Mouse (Mus musculus) embryo, embryonic 11.5 days (tissue): ENCODE data around the gene Mmp2.
"Not testable (repeated sequence)": the region's sequence is repeated elsewhere in the genome, so short reads cannot be mapped to it uniquely, and the experiment has no call there.

Experiments used
- DNase-seq: peaks from one replicate; pipeline ENCODE4 v3.0.0-alpha.2; 2012; ENCODE audit warnings: low read depth, low spot score

The Mmp2 gene

GRCm38 (mm10) chr8:92838616-92839015 is 11.5 kb downstream of the Mmp2 start:
- no peak for DNase-seq

- no peak for DNase-seq
These were observed 12.1 kb downstream of the Mmp2 start for GRCm38 (mm10) chr8:92839161-92839560.

DNA sequence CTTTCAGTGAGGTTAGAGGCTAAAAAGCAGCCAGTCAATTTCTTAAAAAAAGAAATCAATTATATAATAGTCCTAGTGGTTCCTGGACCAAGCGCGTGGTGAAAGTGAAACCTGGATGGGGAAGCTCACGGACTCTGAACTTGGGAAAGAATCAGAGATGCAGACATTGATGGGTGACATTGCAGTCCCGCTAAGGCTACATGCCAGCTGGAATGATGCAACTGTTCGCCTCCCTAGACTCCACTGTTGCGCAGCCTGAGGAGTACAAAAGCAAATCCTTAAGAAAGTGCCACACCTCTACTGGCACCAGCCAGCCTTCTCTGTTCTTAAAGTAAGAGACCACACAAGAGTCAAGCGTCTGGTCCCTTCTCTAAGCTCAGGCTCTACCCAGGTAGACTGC is 12.8 kb downstream of the Mmp2 start:
- no peak for DNase-seq

DNA sequence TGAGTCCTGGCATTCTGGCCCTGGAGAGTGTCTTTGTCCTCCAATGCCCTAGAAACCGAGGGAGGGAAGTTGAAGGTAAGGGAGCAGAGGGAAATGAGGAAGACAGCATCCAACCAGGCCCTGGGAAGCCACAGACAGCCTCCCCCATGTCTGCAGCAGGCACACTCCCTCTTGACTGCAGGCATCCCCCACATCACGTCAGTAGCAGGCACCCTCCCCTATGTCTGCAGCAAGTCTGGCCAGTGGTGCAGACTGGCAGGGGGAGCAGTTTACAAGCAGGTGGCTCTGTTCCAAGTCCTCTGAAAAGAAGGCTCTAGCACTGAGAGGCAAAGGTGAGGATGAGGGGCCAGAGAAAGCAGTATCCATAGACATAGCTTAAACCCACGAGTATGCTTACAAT is 19.6 kb downstream of the Mmp2 start:
- no peak for DNase-seq

- no peak for DNase-seq
These were observed 20.2 kb downstream of the Mmp2 start for GRCm38 (mm10) chr8:92847299-92847698.

GRCm38 (mm10) chr8:92849261-92849660 is 22.2 kb downstream of the Mmp2 start:
- no peak for DNase-seq

DNA sequence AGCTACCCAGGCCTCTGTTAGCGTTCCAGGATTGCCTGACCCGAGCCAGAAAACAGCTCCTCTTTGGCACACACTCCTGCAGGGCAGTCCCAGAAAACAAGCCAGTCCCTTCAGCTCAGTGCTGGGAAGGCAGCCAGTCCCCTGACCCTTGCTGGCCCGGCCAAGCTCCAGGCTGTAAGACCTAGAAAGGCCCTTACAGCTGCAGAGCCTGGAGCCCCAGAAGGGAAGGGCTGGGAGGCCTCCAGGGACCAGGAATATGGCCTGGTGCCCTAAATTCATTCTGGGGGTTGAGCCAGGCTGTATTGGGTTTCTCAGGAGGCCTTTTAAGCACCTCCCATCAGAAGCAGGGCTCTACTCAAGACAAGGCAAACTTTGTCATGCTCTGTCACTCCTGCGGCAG is 23.1 kb downstream of the Mmp2 start:
- DNase-seq, result no peak

DNA sequence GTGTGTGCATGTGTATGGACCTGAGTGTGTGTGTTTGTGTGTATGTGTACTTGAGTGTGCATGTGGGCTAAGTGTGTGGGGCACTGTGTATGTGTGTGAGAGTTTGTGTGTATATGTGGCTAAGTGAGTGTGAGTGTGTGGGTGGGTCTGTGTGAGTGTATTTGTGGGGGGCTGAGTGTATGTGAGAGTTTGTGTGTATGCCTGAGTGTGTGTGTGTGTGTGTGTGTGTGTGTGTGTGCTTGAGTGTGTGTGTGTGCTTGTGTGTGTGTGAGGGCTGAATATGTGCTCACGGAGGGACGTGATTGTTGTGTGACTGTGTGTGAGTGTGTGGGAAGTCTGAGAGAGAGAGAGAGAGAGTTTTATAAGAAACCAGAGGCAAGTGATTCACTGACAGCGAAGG is 24.3 kb downstream of the Mmp2 start:
- DNase-seq, result no peak

GRCm38 (mm10) chr8:92853188-92853983 is 26.3 kb downstream of the Mmp2 start:
- DNase-seq, result no peak

DNA sequence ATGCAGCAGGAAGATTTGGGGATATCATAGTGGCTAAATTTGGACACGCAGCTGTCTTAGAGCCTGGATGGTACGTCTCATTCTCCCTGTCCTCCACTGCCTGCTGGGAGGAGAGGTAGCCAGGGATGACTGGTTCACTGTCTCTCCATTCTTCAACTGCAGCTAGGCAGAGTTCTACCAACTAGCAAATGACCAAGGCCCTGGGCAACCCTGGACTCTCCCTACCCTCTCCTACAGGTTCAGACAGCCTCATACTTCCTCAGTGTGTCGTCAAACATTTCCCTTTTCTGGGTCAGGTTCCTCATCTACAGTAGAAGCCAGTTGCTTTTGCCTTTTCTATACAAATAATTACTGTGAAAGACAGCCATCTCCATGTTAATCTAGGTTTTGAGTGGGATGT is 27.6 kb downstream of the Mmp2 start:
- no peak for DNase-seq

DNA sequence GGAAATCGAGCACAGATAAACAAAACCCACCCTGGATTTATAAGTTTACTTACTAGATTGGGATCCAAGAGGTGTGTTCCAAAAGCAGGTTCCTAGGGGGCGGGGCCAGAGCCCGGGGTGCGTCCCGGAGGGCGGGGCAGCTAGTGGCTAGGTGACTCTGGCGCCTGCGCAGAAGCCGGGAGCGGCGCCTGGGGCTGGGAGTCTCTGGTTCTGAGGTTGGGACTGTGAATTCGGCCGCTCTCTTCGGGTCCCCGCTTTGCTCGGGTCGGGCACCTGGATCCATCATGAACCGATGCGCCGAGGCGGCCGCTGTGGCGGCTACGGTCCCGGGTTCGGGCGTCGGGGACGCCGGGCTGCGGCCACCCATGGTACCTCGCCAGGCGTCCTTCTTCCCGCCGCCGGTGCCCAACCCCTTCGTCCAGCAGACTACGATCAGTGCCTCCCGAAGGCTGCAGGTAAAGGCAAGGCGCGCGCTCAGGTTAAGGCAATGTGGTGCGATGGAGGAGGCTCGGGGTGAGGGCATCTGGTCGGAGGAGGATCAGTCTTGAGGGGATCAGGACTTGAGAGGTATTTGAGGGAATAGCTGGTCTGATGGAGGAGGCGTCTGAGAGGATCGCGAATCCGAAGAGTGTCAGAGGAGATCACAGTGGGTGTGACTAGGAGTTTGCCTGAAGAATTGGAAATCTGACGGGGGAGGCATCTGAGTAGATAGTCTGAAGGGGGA is 28.2 kb downstream of the Mmp2 start, which contains the start of gene Lpcat2:
Lpcat2 (plus strand) TSS at position 169 of the 724 bp plus-strand sequence.
- peak; percentile 46 for DNase-seq

DNA sequence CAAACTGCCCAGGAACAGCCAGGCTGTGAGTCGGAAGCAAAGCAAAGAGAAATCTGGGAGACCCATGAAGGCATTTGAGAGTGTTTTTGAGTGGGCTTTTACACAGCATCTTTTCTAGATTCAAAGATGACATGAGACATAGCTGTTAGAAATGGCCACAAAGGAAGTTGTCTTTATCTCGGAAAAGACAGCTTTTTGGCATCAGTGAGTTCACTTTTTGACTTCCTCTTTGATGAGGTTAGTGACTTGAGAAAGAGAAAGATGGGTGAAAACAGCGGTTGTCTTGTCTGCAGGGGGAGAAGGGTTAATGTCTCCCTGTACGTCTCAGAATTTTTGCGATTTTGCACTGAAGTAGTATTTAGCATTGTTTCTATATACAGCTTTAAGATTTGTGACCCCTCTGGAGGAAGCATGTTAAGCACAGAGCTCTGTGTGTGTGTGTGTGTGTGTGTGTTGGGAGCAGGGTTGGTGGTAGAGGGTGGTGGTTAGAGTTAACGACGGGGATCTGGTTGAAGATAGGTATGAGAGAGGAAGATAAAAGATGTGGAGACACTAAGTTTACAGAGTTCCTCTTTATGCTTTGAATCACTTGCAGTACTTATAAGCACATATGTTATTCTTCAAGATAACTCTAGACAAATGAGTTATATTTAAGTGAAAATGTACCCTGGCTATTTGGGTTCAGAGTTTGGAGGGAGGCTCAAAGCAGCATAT is 29.3 kb downstream of the Mmp2 start:
- no peak for DNase-seq

DNA sequence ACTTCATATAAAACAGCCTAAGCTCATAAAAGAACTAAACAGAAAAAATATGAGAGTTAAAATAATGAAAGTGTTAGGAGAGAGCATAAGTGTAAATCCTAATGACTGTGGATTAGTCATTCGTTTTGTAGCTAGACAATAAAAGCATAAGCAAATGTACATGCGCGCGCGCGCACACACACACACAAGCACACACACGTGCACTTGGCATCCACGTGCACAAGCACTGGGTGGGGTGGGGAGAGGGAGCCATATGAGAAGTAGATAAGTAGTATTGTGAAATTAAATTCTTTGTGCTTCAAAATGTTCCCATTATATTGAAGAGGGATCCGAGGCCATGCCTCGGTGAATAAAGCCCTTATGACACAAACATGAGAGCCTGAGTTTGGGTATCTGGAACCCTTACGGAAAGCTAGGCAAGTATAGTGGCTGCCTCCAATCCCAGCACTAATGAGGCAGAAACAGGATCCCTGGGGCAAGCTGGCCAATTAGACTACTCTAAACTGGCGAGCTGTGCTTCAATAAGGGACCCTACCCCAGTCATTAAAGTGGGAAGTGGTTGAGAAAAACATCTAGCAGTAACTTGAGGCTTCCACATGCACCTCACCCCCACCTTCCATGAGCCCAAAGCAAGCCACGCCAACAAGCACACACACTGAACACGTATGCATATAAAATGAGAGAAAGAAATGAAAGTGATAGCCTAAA is 31.5 kb downstream of the Mmp2 start:
- no peak for DNase-seq

DNA sequence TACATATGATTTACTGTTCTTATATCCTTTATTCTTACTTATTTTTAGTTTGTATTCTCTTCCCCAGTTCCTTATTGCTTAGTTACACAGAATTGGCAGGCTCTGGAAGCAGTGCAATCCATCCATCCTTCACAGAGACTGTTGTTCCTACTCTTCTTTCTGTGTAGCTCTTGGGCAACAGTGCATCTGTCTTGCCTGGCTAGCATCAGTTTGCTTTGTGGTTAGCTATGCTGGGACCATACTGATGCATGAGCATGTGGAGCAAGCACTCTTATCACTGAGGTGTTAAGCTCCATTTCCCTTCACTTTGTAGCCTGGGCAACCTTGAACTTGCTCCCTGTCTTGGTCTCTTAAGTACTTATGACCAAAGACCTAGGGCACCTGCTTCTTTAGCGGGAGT is 34.9 kb downstream of the Mmp2 start:
- DNase-seq, result no peak

DNA sequence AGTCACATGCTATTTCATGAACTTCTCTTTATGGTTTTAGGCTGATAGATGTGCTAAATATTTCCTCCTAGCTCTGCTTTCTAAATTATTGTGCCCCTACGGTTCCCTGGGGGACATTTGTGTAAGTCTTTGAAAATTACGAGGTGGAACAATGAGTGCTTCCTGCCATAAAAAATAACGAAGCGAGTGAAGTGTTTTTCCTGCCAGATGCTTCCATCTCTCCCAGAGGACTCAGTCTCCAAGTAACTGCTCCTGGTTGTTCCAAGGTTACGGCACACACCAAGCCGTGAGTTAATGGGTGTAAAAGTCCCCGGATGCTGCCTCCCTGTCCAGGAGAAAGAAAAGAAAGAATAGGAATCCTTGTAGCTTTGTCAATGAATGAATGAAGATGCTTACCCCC is 43.2 kb downstream of the Mmp2 start:
- no peak for DNase-seq

GRCm38 (mm10) chr8:92872063-92872759 is 45.1 kb downstream of the Mmp2 start:
- DNase-seq, result no peak

GRCm38 (mm10) chr8:92875795-92876194 is 48.7 kb downstream of the Mmp2 start:
- no peak for DNase-seq

GRCm38 (mm10) chr8:92881247-92881646 is 54.2 kb downstream of the Mmp2 start:
- DNase-seq, result no peak

DNA sequence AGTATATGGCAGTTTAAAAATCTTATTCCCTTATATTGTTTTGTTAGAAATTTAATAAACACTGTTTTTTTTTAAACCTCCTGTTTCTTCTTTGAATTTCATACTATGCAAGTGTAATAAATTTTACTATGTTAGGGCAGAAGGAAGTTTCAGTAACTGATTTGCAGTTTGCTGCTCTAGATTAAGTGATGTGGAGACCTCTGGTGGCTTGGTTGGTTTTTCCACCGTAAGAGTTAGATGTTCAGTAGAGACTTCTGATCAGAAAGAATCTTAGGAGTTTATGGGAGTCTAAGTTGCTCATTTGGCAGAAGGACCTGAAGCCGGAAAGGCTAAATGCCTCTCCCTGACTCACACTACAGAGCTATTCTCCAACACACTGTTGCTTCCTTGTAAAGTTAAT is 56.7 kb downstream of the Mmp2 start:
- DNase-seq, result no peak

DNA sequence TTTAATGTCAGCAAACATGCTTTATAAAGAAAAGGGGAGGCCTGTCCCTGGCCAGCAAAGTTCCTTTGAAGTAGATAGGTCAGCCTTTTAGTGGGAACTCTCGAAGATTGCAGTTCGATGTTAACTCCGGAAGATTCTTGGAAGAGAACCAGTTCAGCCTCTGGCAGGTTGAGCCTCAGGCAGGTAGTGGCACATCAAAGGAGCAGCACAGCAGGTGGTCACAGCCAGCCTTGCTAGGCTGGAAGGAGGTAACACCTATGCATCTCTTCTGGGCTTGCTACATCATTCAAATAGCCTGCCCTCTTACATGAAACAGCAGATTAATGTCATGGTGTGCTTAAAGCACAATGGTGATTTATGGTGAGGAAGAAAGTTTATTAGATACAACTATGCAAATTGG is 65.1 kb downstream of the Mmp2 start:
- not testable (repeated sequence) for DNase-seq

DNA sequence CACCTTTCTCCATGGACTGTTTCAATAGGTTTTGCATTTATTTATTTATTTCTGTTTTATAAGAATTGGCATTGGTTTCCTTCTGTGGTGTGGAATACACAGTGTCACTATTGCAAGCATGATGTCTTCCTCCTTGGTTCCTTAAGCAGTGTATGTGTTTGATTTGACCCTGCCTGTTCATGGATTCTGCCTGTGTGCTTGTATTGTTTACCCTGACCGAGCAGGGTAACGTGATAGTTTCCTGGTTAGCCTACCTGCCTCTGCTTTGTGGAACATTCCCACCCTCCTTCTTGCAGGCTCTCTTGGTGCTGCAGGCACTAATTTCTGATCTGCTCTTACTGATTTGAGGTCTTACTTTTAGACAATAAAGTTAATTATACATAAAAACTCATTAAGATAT is 66.8 kb downstream of the Mmp2 start:
- DNase-seq, result no peak
